Mouse (Mus musculus): ENCODE data around the gene Egfem1. TPM values are rescaled to one million over a fixed set of nuclear protein-coding genes. Genes with fewer than 3 reads are reported as not detected.

Egfem1 gene
- total and polyA plus RNA-seq, 3 experiments = not detected

DNA sequence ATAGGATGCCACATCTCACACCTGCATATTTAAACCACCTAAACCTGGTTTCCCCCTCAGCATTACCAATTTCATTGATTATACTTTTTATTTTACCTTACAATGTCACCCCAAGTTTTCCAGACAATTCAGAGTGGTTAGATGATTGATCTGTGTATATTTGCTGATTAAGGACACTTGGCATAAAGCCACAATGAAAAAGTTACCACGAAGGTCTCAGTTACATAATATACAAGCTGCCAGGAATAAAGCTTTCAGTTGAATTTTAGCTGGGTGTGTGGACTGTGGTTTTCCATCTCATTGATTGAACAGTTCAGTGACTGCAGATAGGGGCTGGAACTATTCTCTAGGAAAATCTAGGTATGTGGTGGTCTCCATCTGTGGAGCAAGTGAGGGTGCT, 40.7 kb downstream of the Egfem1 start:
- Histone ChIP-seq H3K36me3 (replicated peaks in 1 of 2; ENCODE audit: control insufficient read depth in 1 of 2, insufficient read depth in 1 of 2, low read length in 1 of 2) (no peaks in the 10 kb centered on the region), H3K4me3 (replicated peaks in 1 of 3; ENCODE audit: low read depth in 2 of 3, low read length in 2 of 3, poor library complexity in 1 of 3) (no peak overlapping the region), H3K79me2 (replicated peaks; ENCODE audit: control insufficient read depth, extremely low read depth, insufficient read depth, poor library complexity, severe bottlenecking) (no peaks in the 10 kb centered on the region), H3K27ac (ENCODE audit: insufficient read depth, low read depth) (no peak overlapping the region), H3K9ac (ENCODE audit: insufficient read depth, low read depth) (no peak overlapping the region), H3K4me2 (ENCODE audit: insufficient read depth, low read depth, poor library complexity, severe bottlenecking) (no peak overlapping the region), H3K9me3 (replicated peaks; ENCODE audit: low read length) (peaks cover 49% of the 10 kb centered on the region), H3K4me1 (ENCODE audit: control insufficient read depth in 1 of 2, insufficient read depth in 2 of 2) (no peaks in the 10 kb centered on the region), H3K27me3 (replicated peaks) (no peaks in the 10 kb centered on the region)
- in situ Hi-C loops (cut with MboI; ENCODE audit: low pct_ligation_motif_present, low pct_unique_long_range_greater_than_20kb, low sequenced_read_pairs) (no loop called here), dilution Hi-C loops (cut with MboI; ENCODE audit: extremely low pct_ligation_motif_present, extremely low pct_unique_long_range_greater_than_20kb, low sequenced_read_pairs) (no loop called here)
- TF ChIP-seq TBP (conservative IDR thresholded peaks at IDR 0.05; ENCODE audit: low read depth, low read length) (no peak), USF2 (conservative IDR thresholded peaks at IDR 0.05; ENCODE audit: low read depth, low read length) (no peak), ZMIZ1 (IDR thresholded peaks at IDR 0.05; ENCODE audit: low read depth, low read length) (no peak)
- DNase-seq (ENCODE audit: extremely low read depth) = no peak

DNA sequence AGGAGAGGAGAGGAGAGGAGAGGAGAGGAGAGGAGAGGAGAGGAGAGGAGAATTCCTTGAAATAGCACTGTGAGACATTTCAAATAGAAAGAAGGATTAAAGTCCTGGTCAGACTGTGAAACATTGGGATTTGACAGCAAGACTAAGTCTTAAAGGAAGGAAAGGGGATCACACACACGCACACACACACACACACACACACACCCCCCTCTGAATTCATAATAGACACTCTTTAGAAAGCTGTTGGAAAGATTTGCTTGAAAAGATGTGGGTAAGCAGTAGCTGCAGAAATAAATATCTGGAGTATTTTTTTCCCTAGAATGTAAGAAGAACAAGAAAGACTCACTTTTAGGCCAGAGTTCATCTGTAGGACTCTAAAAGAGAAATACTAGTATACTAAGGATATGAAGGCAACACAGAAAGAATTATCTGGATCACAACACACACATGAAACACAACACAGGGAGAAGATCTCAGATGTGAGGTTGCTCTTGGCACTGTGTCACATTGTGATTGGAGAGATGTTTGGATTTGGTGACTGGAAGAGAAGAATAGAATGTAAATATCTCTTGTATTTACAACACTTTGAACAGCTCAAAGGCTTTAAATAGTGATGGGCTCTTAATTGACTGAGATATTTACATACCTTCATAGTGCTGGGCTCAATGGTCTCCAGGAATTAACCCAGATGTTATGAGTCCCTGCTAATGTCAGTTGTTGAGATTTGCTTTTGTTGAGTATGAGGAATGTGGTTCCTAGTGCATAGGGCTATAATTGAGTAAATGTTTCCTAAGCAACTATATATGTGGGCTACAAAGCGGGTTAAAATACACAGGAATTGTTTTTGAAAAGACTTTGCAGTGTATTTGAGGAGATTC, 50.5 kb downstream of the Egfem1 start:
- H3K4me1 ChIP-seq (ENCODE audit: control insufficient read depth in 1 of 2, insufficient read depth in 2 of 2) = no peaks in the 10 kb centered on the region
- H3K4me3 ChIP-seq (replicated peaks in 1 of 3; ENCODE audit: low read depth in 2 of 3, low read length in 2 of 3, poor library complexity in 1 of 3) = no peak overlapping the region
- H3K4me2 ChIP-seq (ENCODE audit: insufficient read depth, low read depth, poor library complexity, severe bottlenecking) = no peak overlapping the region
- no peaks in the 10 kb centered on the region for H3K79me2 ChIP-seq (replicated peaks; ENCODE audit: control insufficient read depth, extremely low read depth, insufficient read depth, poor library complexity, severe bottlenecking)
- no peak overlapping the region for H3K9ac ChIP-seq (ENCODE audit: insufficient read depth, low read depth)
- H3K27ac ChIP-seq (ENCODE audit: insufficient read depth, low read depth) = no peak overlapping the region
- DNase-seq (ENCODE audit: extremely low read depth) = no peak
- no peaks in the 10 kb centered on the region for H3K36me3 ChIP-seq (replicated peaks in 1 of 2; ENCODE audit: control insufficient read depth in 1 of 2, insufficient read depth in 1 of 2, low read length in 1 of 2)
- no peaks in the 10 kb centered on the region for H3K27me3 ChIP-seq (replicated peaks)
- no peak for TF ChIP-seq ZKSCAN1 (IDR thresholded peaks at IDR 0.05; ENCODE audit: borderline replicate concordance, low read depth, low read length)
- TF ChIP-seq IRF4 (IDR thresholded peaks at IDR 0.05; ENCODE audit: low read depth, low read length) = no peak
- in situ Hi-C loops (cut with MboI; ENCODE audit: low pct_ligation_motif_present, low pct_unique_long_range_greater_than_20kb, low sequenced_read_pairs) (no loop called here), dilution Hi-C loops (cut with MboI; ENCODE audit: extremely low pct_ligation_motif_present, extremely low pct_unique_long_range_greater_than_20kb, low sequenced_read_pairs) (no loop called here)
- H3K9me3 ChIP-seq (replicated peaks; ENCODE audit: low read length) = peaks cover 41% of the 10 kb centered on the region

DNA sequence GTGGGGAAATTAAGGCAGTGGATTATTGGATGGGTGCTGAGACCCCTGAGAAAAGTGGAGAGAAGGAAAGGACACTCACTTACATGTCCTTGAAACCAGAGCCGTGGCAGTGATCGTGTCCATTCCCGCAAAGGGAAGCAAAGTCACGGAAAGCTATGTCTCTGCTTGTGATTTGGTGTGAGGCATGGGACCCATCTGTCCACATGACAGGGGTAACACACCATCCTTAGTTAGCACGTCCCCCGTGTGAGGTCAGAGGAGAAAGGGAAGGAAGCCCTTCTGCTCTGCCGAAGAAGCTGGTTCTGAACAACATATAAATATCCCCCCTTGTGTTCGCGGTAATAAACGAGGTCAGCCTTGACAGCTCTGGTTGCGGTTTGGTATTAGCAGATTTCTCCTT, 52.7 kb downstream of the Egfem1 start:
- in situ Hi-C loops (cut with MboI; ENCODE audit: low pct_ligation_motif_present, low pct_unique_long_range_greater_than_20kb, low sequenced_read_pairs) (no loop called here), dilution Hi-C loops (cut with MboI; ENCODE audit: extremely low pct_ligation_motif_present, extremely low pct_unique_long_range_greater_than_20kb, low sequenced_read_pairs) (no loop called here)
- Histone ChIP-seq H3K9ac (ENCODE audit: insufficient read depth, low read depth) (no peak overlapping the region), H3K4me3 (replicated peaks in 1 of 3; ENCODE audit: low read depth in 2 of 3, low read length in 2 of 3, poor library complexity in 1 of 3) (no peak overlapping the region), H3K36me3 (replicated peaks in 1 of 2; ENCODE audit: control insufficient read depth in 1 of 2, insufficient read depth in 1 of 2, low read length in 1 of 2) (no peaks in the 10 kb centered on the region), H3K79me2 (replicated peaks; ENCODE audit: control insufficient read depth, extremely low read depth, insufficient read depth, poor library complexity, severe bottlenecking) (no peaks in the 10 kb centered on the region), H3K4me1 (ENCODE audit: control insufficient read depth in 1 of 2, insufficient read depth in 2 of 2) (no peaks in the 10 kb centered on the region), H3K27me3 (replicated peaks) (no peaks in the 10 kb centered on the region), H3K27ac (ENCODE audit: insufficient read depth, low read depth) (no peak overlapping the region), H3K4me2 (ENCODE audit: insufficient read depth, low read depth, poor library complexity, severe bottlenecking) (no peak overlapping the region), H3K9me3 (replicated peaks; ENCODE audit: low read length) (peaks cover 44% of the 10 kb centered on the region)
- TF ChIP-seq ZNF384 (IDR thresholded peaks at IDR 0.05; ENCODE audit: low read depth, low read length) = no peak
- TF ChIP-seq POLR2A (IDR thresholded peaks at IDR 0.05; ENCODE audit: low read depth, low read length) = no peak
- TF ChIP-seq MAZ (IDR thresholded peaks at IDR 0.05; ENCODE audit: low read depth, low read length) = no peak
- no peak for TF ChIP-seq RAD21 (IDR thresholded peaks at IDR 0.05; ENCODE audit: low read depth, low read length)
- no peak for TF ChIP-seq ZKSCAN1 (IDR thresholded peaks at IDR 0.05; ENCODE audit: borderline replicate concordance, low read depth, low read length)
- no peak for TF ChIP-seq NRF1 (IDR thresholded peaks at IDR 0.05; ENCODE audit: low read depth, low read length)
- no peak for TF ChIP-seq MAFK (IDR thresholded peaks at IDR 0.05; ENCODE audit: insufficient replicate concordance, low read length)
- TF ChIP-seq EP300 (IDR thresholded peaks at IDR 0.05; ENCODE audit: low read length) = no peak
- TF ChIP-seq HCFC1 (IDR thresholded peaks at IDR 0.05; ENCODE audit: low read depth, low read length) = no peak
- TF ChIP-seq CHD2 (IDR thresholded peaks at IDR 0.05; ENCODE audit: low read length) = no peak
- TF ChIP-seq ELF1 (IDR thresholded peaks at IDR 0.05; ENCODE audit: low read depth, low read length) = no peak
- TF ChIP-seq ZMIZ1 (IDR thresholded peaks at IDR 0.05; ENCODE audit: low read depth, low read length) = no peak
- no peak for TF ChIP-seq MYC (IDR thresholded peaks at IDR 0.05; ENCODE audit: low read depth, low read length)
- TF ChIP-seq E2F4 (IDR thresholded peaks at IDR 0.05; ENCODE audit: insufficient replicate concordance, low read depth, low read length) = no peak
- no peak for TF ChIP-seq IRF4 (IDR thresholded peaks at IDR 0.05; ENCODE audit: low read depth, low read length)
- no peak for DNase-seq (ENCODE audit: extremely low read depth)
